18 mouse cellular contexts compared by ENCODE assay signal in the genomic region with DNA sequence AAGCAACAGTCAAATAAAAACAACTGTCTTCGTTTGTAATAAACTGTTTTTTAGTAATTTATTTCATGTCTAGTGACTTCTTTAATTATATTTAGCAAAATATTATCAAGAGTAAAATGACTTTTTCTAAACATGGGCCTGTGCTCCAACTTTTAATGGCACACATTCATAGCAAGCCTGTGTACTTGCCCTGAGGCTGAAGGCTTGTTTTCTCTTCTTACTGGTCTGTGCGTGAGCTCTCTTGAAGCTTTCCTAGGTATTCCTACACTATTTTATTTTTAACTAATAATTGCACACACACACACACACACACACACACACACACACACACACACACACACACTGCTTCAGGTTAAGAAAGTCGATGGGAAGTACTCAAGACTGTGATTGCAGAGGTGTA.
"Had no signal": no experiment of that assay in that cellular context is flagged by ENCODE, and none has a peak within 500 bp of the region (broad histone marks: within the 10 kb centered on the region; RNA-seq: fewer than 3 reads in every experiment).

No protein-coding gene starts in this region.

- H3K4me1 ChIP-seq: neural tube, embryonic 15.5 days had no signal

- H3K4me2 ChIP-seq: liver, embryonic 12.5 days; lung, embryonic 14.5 days; neural tube, embryonic 13.5 days; neural tube, embryonic 15.5 days had no signal

- H3K27me3 ChIP-seq: liver, embryonic 12.5 days; megakaryocyte, embryonic 14.5 days; neural tube, embryonic 13.5 days; neural tube, embryonic 15.5 days had no signal

- H3K36me3 ChIP-seq: liver, embryonic 12.5 days; neural tube, embryonic 13.5 days; neural tube, embryonic 15.5 days had no signal

- H3K9me3 ChIP-seq: liver, embryonic 12.5 days; megakaryocyte, embryonic 14.5 days; neural tube, embryonic 13.5 days; neural tube, embryonic 15.5 days had no signal

- H3K27ac ChIP-seq: liver, embryonic 12.5 days; liver, embryonic 14.5 days; macrophage; neural tube, embryonic 13.5 days; neural tube, embryonic 15.5 days had no signal

- ATAC-seq: liver, embryonic 12.5 days had no signal

- H3K4me3 ChIP-seq: liver, embryonic 12.5 days; megakaryocyte, embryonic 14.5 days; myocyte; neural tube, embryonic 13.5 days; neural tube, embryonic 15.5 days had no signal

- H3K9ac ChIP-seq: liver, embryonic 12.5 days; liver, embryonic 14.5 days; lung, embryonic 14.5 days; neural tube, embryonic 13.5 days; neural tube, embryonic 15.5 days had no signal

- DNase-seq: lung, adult 18-20 months; lung, embryonic 14.5 days; lung, postnatal 10 days; lung, postnatal 36 days; right cerebral cortex, adult 18-20 months; right cerebral cortex, postnatal 25 days; right cerebral cortex, postnatal 4 days; spleen, adult 18-20 months; thymus, adult 18-20 months; thymus, postnatal 14 days; thymus, postnatal 36 days had no signal
